Mouse (Mus musculus) hindbrain, embryonic 15.5 days (tissue): ENCODE data around the gene Atp5j2. TPM values are rescaled to one million over a fixed set of nuclear protein-coding genes. Genes with fewer than 3 reads are reported as not detected.
A peak's percentile ranks its signal among the peaks of the same experiment; 100 is the strongest.

Source experiments
- ATAC-seq: fragments of 200-750 bp; cut with Nextera tagmentation; 2 replicates; pipeline ENCODE4 v1.8.0; 2017; ENCODE audit warnings: low read depth, moderate number of reproducible peaks, moderate TSS enrichment; ENCODE audit not compliant: low FRiP score
- H3K27ac ChIP-seq: fragments of 300-500 bp; sonication (generic); replicated peaks from 2 replicates; pipeline ENCODE4 v1.5.1; 2015; ENCODE audit warnings: mild to moderate bottlenecking, inconsistent platforms
- H3K27me3 ChIP-seq: fragments of 300-500 bp; sonication (generic); 2 replicates; pipeline ENCODE4 v1.6.1; 2015; ENCODE audit warnings: control low read depth, inconsistent platforms
- H3K36me3 ChIP-seq: fragments of 300-500 bp; sonication (generic); 2 replicates; pipeline ENCODE4 v1.6.1; 2015; ENCODE audit warnings: control low read depth, inconsistent platforms
- H3K4me1 ChIP-seq: fragments of 300-500 bp; sonication (generic); replicated peaks from 2 replicates; pipeline ENCODE4 v1.6.1; 2015; ENCODE audit warnings: control low read depth, inconsistent platforms
- H3K4me2 ChIP-seq: fragments of 300-500 bp; sonication (generic); 2 replicates; pipeline ENCODE4 v1.6.1; 2015; ENCODE audit warnings: moderate library complexity, mild to moderate bottlenecking, inconsistent platforms
- H3K4me3 ChIP-seq: fragments of 300-500 bp; sonication (generic); 2 replicates; pipeline ENCODE4 v1.5.1; 2015; ENCODE audit warnings: mild to moderate bottlenecking, inconsistent platforms
- H3K9ac ChIP-seq: fragments of 300-500 bp; sonication (generic); 2 replicates; pipeline ENCODE4 v1.6.1; 2015; ENCODE audit warnings: inconsistent platforms
- H3K9me3 ChIP-seq: fragments of 300-500 bp; sonication (generic); 2 replicates; pipeline ENCODE4 v1.6.1; 2016; ENCODE audit warnings: control low read depth, inconsistent platforms
- WGBS: fragments of 180-500 bp; shearing (Covaris S2); methylation state at CpG from one replicate; pipeline ENCODE4 v1.1.7; 2015; 5-methylcytosine and 5-hydroxymethylcytosine counted together
- polyA plus RNA-seq: library from polyadenylated mRNA; unstranded; fragments of >200 nt; fragmentation: Nextera tagmentation; extraction: Ambion mirVana; gene quantifications from 2 replicates; pipeline ENCODE4 v1.2.1, GENCODE M21; 2015

The Atp5j2 gene
- polyA plus RNA-seq, 1 experiment from 2014 or later: 716 TPM

DNA sequence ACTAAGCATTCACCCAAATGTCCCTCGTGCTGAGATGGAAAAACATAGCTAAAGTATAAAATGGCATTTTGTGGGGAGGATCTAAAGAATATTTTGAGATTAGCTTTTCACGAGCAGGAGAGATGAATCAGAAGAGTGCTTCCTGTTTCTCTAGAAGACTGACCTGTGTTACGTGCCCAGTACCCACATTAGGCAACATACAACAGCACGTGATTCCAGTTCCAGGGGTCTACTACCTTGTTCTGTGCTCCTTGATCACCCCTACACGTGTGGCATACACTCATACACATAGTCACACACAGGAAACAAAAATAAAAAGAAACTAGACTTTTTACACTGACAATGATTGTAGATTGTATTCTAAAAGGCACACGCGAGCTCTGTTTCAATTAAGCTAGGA, 8.5 kb upstream of the Atp5j2 start:
- no peak overlapping the region for H3K27ac ChIP-seq
- H3K27me3 ChIP-seq: no peaks in the 10 kb centered on the region
- peak overlapping the region; percentile 93; the same call in 1 of the 2 replicates for H3K4me3 ChIP-seq
- H3K4me1 ChIP-seq: peaks cover 23% of the 10 kb centered on the region
- WGBS: 84% methylated on average over 7 of the region's 7 CpGs
- peak overlapping the region; percentile 99 for H3K4me2 ChIP-seq
- no peak overlapping the region for H3K9ac ChIP-seq
- H3K9me3 ChIP-seq: no peaks in the 10 kb centered on the region
- H3K36me3 ChIP-seq: peaks cover 14% of the 10 kb centered on the region
- ATAC-seq: no peak

DNA sequence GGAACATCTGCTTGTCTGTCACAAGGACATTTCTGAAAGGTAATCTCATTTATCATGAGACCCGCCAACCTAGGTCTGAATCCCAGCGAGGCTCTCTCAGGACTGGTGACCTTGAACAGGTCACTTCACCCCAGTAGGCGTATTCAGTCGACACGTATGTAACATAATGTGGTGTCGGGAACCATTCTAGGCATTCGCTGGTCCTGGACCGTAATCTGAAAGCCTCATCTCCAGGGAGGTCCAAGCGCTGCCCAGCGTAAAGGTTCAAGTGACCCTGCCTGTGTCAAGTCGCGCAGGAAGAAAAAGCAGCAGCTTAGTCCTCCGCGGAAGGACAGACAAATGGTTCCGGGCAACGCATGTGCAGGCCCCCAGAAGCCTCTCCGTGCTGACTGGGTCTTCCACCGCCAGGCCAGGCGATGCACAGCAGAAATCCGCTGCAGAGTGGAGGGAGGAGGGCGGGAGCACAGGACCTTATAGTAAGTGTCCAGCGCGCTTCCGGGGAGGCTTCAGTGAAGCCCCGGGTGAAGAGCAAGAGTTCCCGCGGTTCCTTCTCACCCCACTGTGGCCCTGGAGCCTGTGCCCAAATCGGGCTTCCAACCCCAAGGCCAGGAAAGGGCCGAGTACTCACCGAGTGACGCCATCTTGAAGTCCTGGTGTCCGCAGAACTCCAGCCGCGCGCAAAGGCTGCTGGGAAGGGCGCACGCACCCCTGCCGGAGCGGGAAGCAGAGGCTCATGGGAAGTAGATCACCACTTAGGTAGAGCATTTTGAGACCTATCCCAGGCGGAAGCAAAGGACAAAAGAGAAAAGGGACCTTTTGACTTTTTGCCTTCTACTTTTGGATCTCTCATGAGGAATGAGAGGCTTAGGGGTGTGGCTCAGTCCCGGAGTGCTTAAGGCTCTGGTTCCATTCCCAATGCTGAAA, 725 bp downstream of the Atp5j2 start:
- peak; percentile 92 for ATAC-seq
- peaks cover 28% of the 10 kb centered on the region for H3K4me1 ChIP-seq
- H3K4me3 ChIP-seq: peak overlapping the region; percentile 82
- peaks cover 42% of the 10 kb centered on the region for H3K36me3 ChIP-seq
- no peaks in the 10 kb centered on the region for H3K27me3 ChIP-seq
- H3K27ac ChIP-seq: peak overlapping the region; percentile 89
- peak overlapping the region; percentile 91 for H3K9ac ChIP-seq
- peak overlapping the region; percentile 77 for H3K4me2 ChIP-seq
- H3K9me3 ChIP-seq: no peaks in the 10 kb centered on the region
- 1% methylated on average over 41 of the region's 41 CpGs for WGBS

DNA sequence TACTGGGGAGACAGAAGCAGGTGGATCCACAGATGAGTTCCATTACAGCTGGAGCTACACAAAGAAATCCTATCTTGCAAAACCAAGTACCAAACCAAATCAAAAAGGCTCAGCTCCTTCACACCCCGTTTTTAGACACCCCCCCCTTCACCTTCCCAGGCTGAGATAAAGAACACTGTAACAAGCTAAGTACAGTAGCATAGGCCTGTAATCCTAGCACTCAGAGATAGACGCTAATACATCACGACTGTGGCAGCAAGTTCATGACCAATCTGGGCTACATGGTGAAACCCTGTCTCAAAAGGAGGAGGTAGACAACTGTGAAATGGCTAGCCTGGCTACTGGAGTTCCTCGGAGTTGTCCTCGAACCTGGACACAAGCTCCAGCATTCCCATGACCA, 1.5 kb downstream of the Atp5j2 start:
- Histone ChIP-seq H3K9ac (peak overlapping the region; percentile 91), H3K27ac (peak overlapping the region; percentile 89), H3K4me3 (peak overlapping the region; percentile 82), H3K4me2 (peak overlapping the region; percentile 77), H3K36me3 (peaks cover 42% of the 10 kb centered on the region), H3K4me1 (peaks cover 28% of the 10 kb centered on the region), H3K27me3 (no peaks in the 10 kb centered on the region), H3K9me3 (no peaks in the 10 kb centered on the region)
- WGBS: 57% methylated on average over 5 of the region's 5 CpGs
- no peak for ATAC-seq

DNA sequence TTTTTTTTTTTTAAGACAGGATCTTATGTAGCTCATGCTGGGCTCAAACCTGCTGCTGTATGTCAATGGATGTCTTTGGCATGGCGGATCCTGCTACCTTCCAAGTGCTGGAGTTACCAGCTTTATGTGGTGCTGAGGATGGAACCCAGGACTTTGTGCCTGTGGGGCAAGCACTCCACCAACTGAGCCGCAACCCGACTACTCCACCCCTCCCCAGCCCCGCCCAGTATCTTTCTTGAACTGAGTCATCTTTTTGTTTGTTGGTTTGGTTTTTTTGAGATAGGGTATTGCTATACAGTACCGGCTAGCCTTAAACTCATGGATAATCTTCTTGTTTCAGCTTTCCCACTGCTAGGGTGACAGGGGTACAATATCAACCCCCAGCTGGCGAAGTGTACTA, 2.4 kb downstream of the Atp5j2 start:
- no peak overlapping the region for H3K27ac ChIP-seq
- H3K4me3 ChIP-seq: no peak overlapping the region
- no peak overlapping the region for H3K9ac ChIP-seq
- 98% methylated on average over 6 of the region's 6 CpGs for WGBS
- H3K4me2 ChIP-seq: 0 out of 2 replicates have a peak overlapping the region, but pooled peaks have one; percentile 77
- H3K4me1 ChIP-seq: peaks cover 28% of the 10 kb centered on the region
- H3K36me3 ChIP-seq: peaks cover 41% of the 10 kb centered on the region
- no peak for ATAC-seq
- no peaks in the 10 kb centered on the region for H3K9me3 ChIP-seq
- H3K27me3 ChIP-seq: no peaks in the 10 kb centered on the region

GRCm38 (mm10) chr5:145185244-145185643, 6.6 kb downstream of the Atp5j2 start:
- peaks cover 67% of the 10 kb centered on the region for H3K36me3 ChIP-seq
- no peaks in the 10 kb centered on the region for H3K9me3 ChIP-seq
- H3K4me1 ChIP-seq: peaks cover 16% of the 10 kb centered on the region
- H3K27me3 ChIP-seq: no peaks in the 10 kb centered on the region
- H3K4me3 ChIP-seq: no peak overlapping the region
- H3K9ac ChIP-seq: no peak overlapping the region
- H3K27ac ChIP-seq: no peak overlapping the region
- no peak overlapping the region for H3K4me2 ChIP-seq
- ATAC-seq: no peak
- 87% methylated on average over 2 of the region's 2 CpGs for WGBS

DNA sequence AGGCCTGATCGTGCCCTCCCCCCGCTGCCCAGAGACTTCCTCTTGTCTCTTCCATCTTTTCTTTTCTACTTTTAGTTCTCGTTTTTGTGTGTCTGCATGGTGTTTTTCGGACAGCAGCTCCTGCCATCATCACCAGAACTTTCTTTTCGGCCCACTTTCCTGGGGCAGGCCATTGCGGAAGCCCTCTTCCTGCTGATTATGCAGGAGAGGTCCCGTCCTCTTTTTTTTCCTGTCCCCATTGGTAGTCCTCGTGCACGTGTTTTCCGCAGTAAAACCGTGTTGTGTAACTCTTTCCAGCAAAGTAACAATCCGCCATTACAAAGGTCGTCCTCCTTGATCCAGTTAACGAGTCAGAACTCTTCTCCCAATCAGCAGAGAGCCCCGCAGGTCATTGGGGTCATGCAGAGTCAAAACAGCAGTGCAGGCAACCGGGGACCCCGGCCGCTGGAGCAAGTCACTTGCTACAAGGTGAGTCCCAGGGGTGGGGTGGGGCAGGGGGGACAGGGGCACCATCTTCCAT, 13.3 kb downstream of the Atp5j2 start:
- Histone ChIP-seq H3K4me3 (no peak overlapping the region), H3K4me1 (no peaks in the 10 kb centered on the region), H3K9me3 (no peaks in the 10 kb centered on the region), H3K9ac (no peak overlapping the region), H3K27ac (no peak overlapping the region), H3K27me3 (no peaks in the 10 kb centered on the region), H3K36me3 (peaks cover 91% of the 10 kb centered on the region), H3K4me2 (no peak overlapping the region)
- 89% methylated on average over 18 of the region's 18 CpGs for WGBS
- no peak for ATAC-seq

GRCm38 (mm10) chr5:145167306-145167661, 24.6 kb downstream of the Atp5j2 start:
- H3K36me3 ChIP-seq: peaks cover 25% of the 10 kb centered on the region

DNA sequence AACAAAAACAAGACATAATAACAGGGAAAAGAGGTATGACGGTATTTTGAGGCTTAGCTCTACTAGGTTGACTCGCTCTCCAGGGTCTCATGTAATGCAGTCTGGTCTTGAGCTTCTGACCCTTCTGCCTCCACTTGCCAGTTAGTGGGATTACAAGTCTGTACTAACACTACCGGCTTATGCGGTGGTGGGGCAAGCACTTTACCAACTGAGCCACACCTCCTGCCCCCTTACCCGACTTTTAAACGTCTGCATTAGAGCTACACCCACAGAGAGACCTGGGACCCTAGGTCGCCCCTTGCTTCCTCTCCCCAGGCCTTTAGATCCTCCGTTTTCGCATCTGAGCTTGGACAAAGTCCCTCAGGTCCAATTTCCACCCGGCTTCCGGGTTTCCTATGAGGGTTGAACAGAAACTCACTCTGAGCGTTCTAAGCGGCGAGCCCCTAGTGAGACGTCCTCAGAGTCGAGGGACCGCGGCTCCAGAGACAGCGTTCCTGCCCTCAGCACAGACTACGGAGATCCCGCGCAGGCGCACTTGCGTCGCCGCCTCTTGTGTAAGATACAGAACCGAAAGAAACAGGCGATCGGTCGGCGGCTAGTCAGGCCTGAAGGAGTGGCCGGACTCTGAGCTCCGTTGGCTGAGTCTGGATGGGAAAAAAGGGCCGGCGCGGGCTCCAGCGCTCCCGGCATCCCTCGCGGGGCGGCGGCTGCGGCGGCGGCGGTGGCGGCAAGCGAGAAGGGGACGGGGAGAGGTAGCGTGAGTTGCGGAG, 25.1 kb downstream of the Atp5j2 start, which contains the start of the genes Ptcd1 and Cpsf4:
Gene Ptcd1 (minus strand): TSS at position 573 of the 770 bp plus-strand sequence.
Gene Cpsf4 (plus strand): TSS at position 678 of the 770 bp plus-strand sequence.
- Histone ChIP-seq H3K4me3 (peak within 1 kb of the TSS; percentile 92), H3K9me3 (no peaks in the 10 kb centered on the region), H3K36me3 (peaks cover 23% of the 10 kb centered on the region), H3K27me3 (no peaks in the 10 kb centered on the region), H3K4me2 (peak within 1 kb of the TSS; percentile 94), H3K9ac (peak within 1 kb of the TSS; percentile 96), H3K4me1 (peaks cover 25% of the 10 kb centered on the region), H3K27ac (peak within 1 kb of the TSS; percentile 84)
- ATAC-seq: peak; percentile 93
- WGBS: under 1% methylated on average over 49 of the region's 51 CpGs

More at GRCm38 (mm10) chr5:145167306-145167661, 24.6 kb downstream of the Atp5j2 start:
- ATAC-seq: peak; percentile 76
- Histone ChIP-seq H3K4me1 (peaks cover 25% of the 10 kb centered on the region), H3K9ac (peak overlapping the region; percentile 96), H3K27ac (peak overlapping the region; percentile 82), H3K9me3 (no peaks in the 10 kb centered on the region), H3K4me3 (peak overlapping the region; percentile 92), H3K4me2 (peak overlapping the region; percentile 94), H3K27me3 (no peaks in the 10 kb centered on the region)
- WGBS: 0% methylated on average over 26 of the region's 28 CpGs

- Histone ChIP-seq H3K27me3 (no peaks in the 10 kb centered on the region), H3K9ac (no peak overlapping the region), H3K9me3 (no peaks in the 10 kb centered on the region), H3K4me1 (peaks cover 25% of the 10 kb centered on the region), H3K4me3 (no peak overlapping the region), H3K36me3 (peaks cover 25% of the 10 kb centered on the region), H3K4me2 (no peak overlapping the region), H3K27ac (no peak overlapping the region)
- no peak for ATAC-seq
- 89% methylated on average over 15 of the region's 15 CpGs for WGBS
These were observed 26.7 kb downstream of the Atp5j2 start for GRCm38 (mm10) chr5:145165184-145165583.

GRCm38 (mm10) chr5:145164710-145165109, 27.2 kb downstream of the Atp5j2 start:
- no peaks in the 10 kb centered on the region for H3K27me3 ChIP-seq
- H3K4me2 ChIP-seq: no peak overlapping the region
- H3K9ac ChIP-seq: no peak overlapping the region
- 72% methylated on average over 3 of the region's 3 CpGs for WGBS
- peaks cover 27% of the 10 kb centered on the region for H3K36me3 ChIP-seq
- H3K4me3 ChIP-seq: no peak overlapping the region
- peaks cover 25% of the 10 kb centered on the region for H3K4me1 ChIP-seq
- no peaks in the 10 kb centered on the region for H3K9me3 ChIP-seq
- no peak for ATAC-seq
- no peak overlapping the region for H3K27ac ChIP-seq

GRCm38 (mm10) chr5:145161361-145161760, 30.5 kb downstream of the Atp5j2 start:
- Histone ChIP-seq H3K4me2 (no peak overlapping the region), H3K9ac (no peak overlapping the region), H3K4me3 (no peak overlapping the region), H3K4me1 (peaks cover 8% of the 10 kb centered on the region), H3K36me3 (peaks cover 55% of the 10 kb centered on the region), H3K27ac (no peak overlapping the region), H3K27me3 (no peaks in the 10 kb centered on the region), H3K9me3 (no peaks in the 10 kb centered on the region)
- ATAC-seq: no peak
- WGBS: 96% methylated on average over 14 of the region's 14 CpGs

DNA sequence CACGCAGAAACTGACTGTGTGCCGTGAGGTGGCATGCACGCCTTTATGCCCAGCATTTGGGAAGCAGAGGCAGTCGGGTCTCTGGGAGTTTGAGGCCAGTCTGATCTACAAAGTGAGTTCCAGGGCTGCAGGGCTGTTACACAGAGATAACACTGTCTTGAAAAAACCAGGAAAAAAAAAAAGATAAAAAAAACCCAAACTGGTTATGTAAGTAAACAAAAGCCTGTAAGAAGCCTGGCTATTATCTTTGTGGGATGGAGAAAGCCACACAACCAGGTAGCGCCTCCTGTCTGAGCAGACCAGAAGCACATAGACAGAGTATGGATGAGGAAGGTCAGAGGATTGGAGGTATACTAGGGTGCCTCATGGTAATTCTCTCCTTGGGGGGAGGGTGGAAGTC, 39.2 kb downstream of the Atp5j2 start:
- Histone ChIP-seq H3K27me3 (no peaks in the 10 kb centered on the region), H3K9me3 (no peaks in the 10 kb centered on the region)
- 92% methylated on average over 5 of the region's 5 CpGs for WGBS

More for the DNA sequence above, 39.2 kb downstream of the Atp5j2 start:
- no peak for ATAC-seq
- Histone ChIP-seq H3K4me2 (no peak overlapping the region), H3K4me3 (no peak overlapping the region), H3K36me3 (peaks cover 87% of the 10 kb centered on the region), H3K27ac (no peak overlapping the region), H3K9ac (no peak overlapping the region), H3K4me1 (no peaks in the 10 kb centered on the region)
